Mouse (Mus musculus) layer of hippocampus, adult 9-11 months (tissue): ENCODE measurements at regions not wholly inside any gene's neighbourhood (a gene's known extent, or its start where the extent isn't known, plus 50 kb on each side); places are given as distances from the start of the nearest gene placed in this dataset.

Source experiments
- DNase-seq: peaks from one replicate; pipeline ENCODE4 v3.0.0; 2022

DNA sequence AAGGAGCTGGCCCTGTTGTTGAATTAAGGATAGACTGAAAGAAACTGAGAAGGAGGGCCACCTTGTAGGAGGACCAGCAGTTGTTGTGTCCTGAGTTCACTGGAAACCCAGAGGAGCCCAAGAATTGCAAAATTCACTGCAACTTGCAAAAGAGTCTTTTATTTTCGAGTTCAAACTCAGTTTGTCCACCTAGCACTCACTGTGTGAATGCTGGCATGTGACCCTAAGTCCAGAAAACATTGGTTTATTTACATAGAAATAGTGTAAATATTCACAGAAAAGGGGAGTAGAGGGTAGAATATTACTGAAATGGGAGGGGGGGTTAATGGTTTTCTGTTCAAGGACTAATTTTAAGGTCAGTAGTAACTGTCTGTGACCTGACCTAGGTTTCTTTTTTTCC is 394.7 kb downstream of the 4933405O20Rik start:
- DNase-seq, result no peak

DNA sequence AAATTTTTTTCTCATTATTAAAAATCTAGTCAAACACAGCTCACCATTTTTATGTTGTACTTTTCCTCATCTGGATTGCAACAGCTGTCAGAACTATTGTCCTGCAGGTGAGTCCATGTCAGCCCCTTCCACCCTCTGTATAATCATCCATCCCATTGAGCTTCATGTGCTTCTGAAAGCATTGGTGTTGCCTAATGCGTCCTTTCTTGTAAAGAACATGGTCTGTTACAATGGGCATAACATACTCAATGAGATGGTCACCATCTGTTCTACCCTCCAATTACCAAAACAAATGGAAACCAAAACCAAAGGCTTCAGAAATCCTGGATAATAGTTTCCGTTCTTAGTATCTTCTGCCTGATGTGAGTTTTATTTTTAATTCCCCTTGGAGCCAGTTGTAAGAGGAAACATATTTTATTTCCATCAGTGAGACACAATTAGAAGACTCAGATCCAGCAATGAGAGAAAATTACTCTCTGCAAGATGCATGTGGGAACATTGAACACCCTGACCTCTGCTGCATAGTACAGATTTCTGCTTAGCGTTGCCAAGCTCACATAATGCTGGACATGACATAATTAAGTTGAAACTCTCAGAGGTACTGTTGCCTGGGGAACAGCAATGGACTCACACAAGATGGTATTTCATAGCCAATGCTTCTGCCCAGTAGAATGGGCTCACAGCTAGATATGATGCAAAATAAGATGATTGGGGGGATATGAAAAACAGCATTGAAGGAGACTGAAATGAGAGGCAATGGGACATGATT is 443.1 kb downstream of the 4933405O20Rik start:
- DNase-seq, result peak; percentile 3

DNA sequence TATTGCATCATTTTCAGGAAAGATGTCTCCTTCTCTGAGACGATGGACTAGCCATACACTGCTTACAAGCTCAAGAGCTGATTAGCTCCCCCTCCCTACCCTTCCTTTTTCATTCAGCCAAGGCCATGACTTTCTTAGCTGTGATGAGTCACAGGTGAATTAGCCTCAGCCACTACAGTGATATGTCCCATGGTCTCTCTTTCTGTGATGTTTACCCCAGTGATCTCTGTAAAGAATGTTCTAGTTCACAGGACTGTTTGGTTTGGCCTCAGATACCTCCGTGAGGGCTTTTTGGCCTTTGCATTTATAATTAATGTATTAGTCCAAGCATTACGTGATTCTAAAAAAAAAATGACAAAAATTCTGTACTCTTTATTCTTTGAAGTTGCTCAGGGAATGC is 452.5 kb downstream of the 4933405O20Rik start:
- DNase-seq, result no peak

DNA sequence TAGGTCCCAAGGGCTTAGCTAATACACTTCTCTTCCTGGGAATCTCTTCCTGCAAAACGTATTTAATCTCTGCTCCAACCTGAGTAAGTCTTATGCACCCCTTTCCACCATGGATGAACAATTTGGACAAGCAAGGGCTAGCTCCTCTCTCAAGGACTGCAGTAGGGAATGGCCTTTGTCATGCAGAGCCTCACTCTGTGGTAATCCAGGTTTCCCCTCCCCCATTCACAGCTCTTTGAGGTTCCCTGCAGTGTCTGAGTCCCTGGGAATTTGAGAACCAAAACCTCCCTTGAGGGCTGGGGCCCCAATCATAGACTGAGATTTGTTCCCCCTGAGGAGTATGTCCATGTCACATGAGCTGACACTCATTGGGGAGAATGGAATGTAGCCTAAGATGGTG is 442.5 kb upstream of the Ano5 start:
- DNase-seq, result no peak

DNA sequence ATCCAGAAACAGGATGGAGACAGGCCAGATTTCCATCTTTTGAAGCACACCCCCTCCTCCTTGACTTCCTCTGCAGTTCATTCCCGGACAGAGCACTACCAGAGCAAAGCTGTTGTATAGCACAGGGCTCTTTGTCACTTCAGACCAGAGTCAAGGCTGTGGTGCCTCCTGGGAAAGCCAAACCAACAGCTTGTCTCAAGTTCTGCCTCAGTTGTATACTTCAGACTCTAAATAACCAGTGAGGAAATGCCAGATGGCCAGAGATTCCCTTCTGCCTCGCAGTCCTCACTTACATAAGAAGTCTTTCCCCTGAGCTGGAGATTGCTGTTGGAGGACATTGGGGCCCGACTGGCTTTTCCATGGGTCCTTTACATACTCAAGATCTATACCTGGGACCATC is 417.1 kb upstream of the Ano5 start:
- DNase-seq, result no peak

DNA sequence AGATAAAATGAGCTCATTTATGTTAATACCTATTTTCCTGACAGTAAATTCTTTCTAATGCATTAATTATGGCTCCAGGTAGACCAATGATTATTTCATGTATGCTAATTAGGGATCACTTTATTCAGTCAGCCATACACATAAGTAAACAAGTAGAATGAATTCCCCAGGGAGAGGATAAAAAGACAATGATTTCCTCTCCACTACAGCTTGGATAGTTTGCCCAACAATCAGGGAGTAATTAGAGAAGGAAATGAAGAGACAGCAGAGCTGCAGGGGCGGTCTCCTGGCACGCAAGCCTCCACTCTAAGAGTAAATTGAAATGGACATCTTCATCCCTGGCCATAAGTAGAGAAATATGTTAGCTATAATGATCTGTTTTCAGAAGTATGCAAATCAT is 409.7 kb upstream of the Ano5 start:
- no peak for DNase-seq

DNA sequence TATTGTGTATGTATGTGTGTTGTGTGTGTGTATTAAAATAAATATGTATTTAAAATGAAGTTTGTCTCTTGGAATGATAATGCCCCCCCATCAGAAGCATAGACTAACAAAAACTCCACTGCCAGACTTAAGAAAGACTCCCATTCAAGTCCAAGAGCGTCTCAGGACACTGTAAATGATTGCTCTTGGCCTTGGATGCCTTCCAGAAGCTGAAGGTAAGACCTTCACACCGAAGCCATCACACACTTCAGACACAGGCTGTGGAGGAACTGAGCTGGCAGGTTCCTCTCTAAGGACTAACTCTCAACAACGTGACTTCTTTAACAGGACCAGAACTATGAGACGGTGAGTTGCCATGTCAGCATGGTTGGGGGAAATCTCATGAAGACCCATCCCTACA is 370.0 kb upstream of the Ano5 start:
- no peak for DNase-seq

DNA sequence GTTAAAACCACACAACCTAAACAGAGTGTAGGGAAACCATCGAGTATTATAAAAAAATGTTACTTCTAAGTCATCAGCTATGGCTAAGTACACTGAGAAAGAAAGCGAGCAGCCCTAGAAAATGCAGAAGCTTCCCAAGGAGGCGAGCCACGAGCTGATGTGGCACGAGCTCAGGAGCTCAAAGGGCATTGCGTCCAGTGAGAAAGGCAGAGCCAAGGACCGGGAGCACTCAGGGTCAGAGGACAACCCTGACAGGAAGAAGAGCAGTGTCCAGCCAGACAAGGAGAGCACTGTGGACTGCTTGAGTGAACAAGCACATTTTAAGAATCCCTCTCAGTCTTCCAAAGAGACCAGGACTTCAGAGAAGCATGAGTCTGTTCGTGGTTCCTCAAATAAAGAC is 335.6 kb upstream of the Ano5 start:
- no peak for DNase-seq

DNA sequence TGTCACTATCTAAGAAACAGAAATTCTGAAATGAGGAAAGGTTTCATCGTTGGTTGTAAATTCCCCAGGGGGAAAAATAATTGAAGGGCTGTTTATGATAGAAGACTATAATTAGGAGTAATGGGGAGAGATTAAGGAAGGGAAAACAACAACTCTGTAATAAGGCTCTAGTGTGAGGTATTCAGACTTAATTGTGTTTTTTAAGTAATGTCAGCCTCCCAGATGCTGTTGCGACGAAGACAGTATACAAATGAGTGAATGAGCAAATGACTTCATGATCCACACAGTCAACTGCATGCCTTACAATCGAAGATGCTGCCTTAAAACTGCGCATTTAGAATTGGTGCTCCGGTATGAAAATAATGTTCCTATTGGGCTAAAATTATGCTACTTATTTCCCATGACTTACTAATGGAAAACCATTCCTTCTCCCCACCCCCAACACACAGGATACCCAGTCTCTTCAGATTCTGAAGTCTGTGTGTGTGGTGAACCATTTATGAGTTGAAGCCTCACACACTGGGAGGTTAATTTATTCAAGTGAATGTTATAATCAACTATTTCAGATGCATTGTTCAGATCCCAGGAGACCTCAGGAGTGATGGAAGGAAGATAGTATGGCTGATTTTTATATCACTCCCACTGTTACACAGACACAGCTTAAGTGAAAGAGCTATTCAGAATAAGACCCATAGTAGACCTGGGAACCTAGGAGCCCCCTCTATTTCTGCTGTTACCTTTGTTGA is 295.2 kb upstream of the Ano5 start:
- DNase-seq, result no peak

DNA sequence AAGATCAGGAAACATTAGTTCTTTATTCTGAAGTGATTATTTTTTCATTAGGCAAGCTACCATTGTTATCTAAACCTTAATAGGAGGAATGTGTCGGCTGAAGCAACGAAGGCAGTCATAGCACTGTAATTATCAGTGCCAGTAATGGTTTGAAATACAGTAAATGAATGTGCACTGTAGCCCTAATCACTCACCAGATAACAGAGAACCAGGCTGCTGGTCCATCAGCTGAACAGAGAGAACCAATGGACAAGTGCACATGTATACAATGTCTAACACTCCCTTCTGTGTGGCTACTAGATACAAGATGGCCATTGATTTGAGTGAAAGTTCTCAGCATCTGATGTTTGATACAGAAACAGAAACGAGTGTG is 294.6 kb upstream of the Ano5 start:
- DNase-seq, result no peak

DNA sequence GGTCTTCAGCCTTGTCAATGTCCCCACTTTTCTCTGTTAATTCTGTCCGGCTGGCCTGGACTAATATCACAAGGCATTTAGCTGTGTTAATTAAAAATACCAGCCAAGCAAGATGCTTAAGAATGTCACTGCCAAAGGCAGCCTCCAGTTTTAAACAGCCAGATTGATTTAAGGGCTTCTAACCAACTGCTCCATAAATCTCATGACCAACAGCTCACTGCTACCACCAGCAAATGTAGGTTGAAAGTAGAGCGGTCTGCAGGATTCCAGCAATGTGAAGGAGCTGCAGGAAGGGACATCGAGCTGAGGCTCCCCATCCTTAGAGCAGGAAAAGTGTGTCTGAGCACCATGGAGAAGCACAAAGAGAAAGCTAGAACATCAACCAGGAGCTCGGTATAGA is 289.5 kb upstream of the Ano5 start:
- DNase-seq, result no peak

DNA sequence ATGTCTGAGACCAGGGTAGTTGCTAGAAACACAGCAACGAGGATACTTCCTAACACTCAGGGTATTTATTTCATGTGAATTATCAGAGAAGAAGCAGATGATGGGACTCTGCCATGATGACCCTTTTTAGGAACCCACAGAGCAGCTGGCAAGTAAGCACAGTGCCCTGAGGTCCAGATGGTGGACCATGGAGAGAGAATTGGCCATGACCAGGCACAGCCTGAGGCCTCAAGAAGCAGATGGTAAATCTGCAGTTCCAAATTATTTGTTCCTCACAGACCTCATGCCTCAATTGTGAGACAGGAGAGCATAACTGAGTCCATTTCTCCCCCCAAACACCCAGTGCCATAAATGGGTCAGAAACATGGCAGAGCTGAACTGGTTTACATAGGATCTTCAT is 289.0 kb upstream of the Ano5 start:
- DNase-seq, result no peak

DNA sequence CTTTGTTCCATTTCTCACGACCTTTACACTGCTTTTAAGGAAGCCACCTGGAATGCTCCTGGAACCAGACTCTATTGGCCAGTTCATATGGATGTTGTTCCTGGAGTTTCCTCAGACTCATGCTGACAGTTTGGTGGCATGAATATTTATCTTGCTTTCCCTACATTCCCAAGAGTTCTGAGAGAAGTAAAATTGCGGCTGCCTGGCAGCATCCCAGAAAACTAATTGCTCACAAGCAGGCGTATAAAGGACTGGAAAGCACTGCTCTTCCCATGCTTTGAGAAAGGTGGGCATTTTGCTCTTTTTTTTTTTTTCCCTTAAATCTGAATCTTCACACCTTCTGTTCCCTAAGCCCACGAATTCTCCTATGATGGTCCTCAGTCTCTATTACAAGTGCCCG is 283.7 kb upstream of the Ano5 start:
- DNase-seq, result peak; percentile 7

DNA sequence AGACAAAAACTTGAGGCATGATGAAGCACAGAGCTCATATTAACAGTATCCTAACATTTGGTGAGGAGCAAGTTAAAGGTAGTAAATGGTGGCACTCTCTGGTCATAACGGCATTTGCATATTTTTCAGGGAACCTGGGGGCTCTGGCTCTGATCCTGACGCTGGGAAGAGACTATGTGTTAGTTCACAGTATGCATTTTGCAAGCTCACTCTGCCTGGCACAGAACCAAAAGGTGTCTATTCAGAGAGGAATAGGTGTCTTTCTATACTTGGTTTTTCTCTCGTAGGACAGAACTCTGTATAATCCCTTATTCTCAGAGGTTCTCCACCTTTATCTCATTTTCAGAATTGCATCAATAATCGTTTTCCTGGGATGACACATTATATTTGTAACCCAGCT is 276.2 kb upstream of the Ano5 start:
- DNase-seq, result no peak

DNA sequence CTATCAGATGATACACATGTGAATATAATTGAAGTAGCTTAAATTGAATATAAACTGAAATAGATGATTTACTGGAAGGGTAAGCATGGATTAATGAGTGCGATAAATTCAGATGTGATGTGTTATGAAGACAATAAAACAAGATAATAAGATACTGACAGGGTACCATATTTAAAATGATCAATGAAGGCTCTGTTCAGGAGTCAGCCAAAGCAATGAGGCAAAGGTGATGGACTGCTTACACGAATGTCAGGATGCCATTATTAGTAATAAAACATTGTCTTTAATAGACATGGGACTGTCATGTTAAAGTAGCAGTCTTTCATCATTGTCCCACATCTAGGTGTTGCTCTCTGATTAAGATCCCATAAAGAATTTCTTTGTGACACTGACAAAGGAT is 263.1 kb upstream of the Ano5 start:
- no peak for DNase-seq

DNA sequence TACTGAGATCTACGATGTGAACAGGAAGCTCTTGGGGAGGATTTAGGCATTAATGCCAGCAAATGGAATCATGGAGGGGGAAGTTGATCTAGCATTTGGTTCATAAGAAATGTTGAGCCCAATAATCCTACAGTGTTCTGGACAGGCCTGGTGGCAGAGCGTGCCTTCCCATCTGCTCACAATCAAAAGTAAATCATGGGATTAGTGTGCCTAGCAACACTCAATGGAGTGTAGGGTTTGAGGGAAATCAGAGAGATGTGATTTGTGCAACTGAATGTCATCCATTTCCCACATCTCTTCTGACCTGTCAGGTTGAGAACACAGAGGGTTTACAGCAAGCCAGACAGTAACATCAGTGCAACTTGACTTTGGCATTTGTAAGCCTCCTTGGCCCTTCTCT is 256.4 kb upstream of the Ano5 start:
- DNase-seq, result no peak

DNA sequence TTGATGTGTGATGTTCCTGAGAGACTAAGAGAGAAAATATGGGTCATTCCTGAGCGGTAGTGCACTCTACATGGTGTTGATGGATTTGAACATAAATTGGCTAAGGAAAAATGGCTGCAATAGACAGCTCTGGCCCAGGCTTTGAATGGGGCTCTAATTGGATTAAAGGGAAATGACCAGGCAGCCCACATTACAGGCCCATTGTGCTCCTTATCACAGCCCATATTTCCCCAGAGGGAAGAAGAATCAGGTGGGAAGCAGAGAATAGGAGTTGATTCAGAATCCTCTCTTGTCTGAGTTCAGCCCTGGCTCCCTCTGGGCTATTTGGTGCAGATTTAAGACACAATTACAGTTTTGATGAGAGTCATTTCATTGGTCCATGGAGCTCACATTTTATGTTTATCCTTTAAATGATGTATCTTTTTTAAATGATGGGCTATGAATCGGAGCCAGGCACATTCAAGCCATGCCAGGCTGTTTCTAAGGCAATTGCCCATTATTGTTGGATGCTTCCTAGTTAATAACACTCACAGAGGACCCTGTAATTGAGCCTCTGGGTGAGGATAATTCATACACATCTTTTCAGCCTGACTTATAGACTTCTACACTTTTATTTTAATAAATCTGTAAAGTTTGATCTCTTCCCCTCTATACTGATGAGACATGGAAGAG is 251.5 kb upstream of the Ano5 start:
- no peak for DNase-seq

DNA sequence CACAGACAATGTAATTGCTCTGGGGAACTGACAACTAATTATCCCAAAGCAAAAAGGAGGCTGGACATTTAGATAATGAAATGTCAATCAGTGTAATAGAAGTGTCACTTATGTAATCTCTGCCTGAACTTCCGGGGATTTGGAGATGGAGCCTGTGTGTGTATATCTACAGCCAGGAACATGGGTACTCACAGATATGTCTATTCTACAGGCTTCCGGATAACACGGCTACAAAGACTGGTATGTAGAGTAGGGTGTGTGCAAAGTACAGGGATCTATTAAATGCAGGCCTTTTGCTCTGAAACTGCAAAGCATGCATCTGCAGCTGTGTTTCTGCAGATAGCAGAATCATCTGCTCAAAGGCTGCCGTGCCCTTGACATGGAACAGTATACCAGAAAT is 246.7 kb upstream of the Ano5 start:
- DNase-seq, result no peak

DNA sequence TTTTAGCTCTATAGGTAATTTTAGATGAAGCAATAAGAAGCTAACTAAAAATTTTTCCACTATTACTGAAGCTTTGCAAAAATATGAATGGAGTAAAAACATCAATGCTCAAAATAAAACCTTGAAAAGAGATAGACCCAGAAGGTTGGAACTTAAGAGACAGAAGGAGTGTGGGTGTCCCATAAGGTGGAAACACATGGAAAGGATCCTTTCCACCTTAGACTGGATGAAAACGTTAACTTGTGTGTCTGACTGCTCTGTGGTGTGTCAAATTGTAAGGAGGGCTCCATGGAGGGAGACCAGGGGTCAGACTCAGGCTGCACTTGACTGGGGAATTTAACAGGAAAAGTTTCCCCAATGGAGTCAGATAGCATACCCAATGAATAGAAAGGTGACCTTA is 244.9 kb upstream of the Ano5 start:
- peak; percentile 29 for DNase-seq

DNA sequence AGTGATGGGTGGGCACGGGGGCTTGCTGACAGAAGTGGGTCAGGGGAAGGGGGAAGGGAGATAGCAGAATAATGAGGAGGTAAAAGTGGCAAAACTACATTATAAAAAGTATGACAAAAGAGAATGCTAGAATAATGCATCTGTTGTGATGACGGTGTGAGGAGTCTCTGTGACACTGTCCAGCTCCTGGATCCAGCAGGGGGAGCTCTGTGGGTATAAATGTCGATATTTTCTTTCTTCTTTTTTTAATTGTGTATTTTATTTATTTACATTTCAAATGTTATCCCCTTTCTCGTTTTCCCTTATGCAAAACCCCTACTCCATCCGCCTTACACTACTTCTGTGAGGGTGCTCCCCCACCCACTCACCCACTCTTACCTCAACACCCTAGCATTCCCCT is 243.9 kb upstream of the Ano5 start:
- DNase-seq, result no peak

DNA sequence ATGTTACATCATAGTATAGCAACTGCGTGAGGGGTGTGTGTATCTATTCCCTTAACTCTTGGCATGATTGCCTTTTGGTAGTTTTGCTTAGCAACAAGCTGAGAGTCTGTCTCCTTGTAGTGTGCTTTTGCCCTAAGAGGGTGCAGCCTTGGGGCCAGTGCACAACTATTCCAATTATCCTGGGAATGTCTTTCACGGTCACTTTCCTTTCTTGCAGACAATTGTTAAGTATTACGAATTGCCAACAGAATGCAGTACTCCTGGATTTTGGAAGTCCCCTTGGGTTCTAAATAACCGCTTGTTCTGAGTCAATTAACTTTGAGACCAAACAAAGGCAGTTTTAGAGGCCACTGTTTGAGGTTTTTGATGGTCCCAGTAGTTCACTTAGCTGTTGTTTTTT is 242.1 kb upstream of the Ano5 start:
- DNase-seq, result no peak

DNA sequence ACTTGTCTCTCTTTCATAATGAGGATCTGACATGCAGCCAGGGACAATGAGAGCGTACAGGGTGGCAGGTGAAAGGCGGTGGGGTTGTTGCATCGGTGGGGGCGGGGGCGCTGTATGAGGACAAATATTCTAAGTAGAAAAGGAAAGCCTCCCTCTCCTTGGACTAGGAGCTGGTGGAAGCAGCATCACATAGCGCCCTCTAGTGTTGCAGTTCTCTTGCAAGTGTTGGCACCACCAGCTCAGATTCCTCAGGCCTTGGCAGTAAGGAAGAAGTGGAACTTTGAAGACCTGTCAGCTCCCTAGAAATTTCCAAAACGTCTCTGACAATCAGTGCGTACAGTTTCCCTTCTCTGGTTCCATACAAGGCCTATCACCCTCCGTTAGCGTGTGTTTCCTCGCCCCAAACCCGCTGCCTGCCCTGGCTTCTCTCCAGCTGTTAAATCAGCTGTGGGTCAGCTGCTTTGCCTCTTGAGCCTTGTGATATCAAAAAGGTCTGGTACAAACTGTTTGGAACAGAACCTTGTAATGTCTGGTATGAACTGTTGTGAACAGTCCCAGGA is 240.2 kb upstream of the Ano5 start:
- DNase-seq, result peak; percentile 26

DNA sequence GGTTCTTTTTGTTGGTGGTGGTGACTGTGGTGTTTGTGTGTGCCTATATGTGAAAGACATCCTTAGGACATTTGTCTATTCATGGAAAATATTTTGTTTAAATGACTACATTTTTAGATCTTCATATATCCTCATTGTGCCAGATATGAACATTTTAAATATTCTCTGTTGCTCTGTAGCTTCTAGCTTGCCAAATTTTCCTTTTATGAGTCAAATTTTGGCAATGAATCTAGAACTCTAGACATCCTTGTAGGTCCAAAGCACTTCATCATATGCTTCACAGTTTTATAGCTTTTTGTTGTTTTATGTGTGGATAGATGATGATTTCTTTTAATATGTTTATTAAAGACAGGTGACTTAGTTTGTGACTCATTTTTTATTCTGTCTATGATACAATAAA is 229.4 kb upstream of the Ano5 start:
- DNase-seq, result no peak

DNA sequence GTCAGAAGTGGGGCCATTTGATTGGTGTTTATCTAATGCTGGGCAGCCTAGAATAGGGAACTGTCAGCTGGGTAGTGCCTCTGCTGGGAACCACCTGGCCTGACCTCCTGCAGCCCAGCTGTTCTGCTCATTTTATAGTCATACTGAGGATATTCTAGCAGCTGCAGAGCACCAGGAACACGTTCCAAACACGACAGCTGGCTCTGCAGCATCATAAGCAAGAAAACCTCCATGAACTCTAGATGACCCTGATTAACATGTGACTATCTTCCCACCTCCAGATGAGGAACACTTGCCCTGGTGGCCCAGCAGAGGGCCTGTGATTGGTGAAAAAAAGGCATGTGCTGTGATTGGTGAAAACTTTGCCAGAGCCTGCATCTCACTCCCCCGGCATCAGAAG is 210.6 kb upstream of the Ano5 start:
- no peak for DNase-seq
